Mouse (Mus musculus): ENCODE data around the gene Vldlr.

Gene Vldlr

DNA sequence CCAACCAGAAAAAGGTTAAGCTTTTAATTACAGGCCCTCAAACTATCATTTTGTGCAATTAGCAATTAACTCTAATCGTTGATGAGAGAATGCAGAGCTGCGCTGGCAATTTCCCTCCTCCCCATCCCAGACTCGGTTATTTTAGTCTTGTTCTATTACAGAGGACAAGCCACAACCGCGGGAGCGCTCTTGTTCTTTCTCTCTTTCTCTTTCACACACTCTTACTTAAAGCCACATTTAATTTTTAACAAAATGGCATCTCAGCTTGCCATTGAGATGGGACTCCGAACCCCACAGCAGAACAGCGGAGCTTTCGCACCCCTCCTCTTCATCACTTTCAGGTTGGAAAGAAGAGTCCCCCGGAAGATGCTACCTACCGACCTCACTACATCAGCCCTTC, at the start of gene Vldlr:
TSS of gene Vldlr (plus strand) at position 167 of the 400 bp plus-strand sequence.
- no peak for DNase-seq (ENCODE audit: low read depth, low spot score)

DNA sequence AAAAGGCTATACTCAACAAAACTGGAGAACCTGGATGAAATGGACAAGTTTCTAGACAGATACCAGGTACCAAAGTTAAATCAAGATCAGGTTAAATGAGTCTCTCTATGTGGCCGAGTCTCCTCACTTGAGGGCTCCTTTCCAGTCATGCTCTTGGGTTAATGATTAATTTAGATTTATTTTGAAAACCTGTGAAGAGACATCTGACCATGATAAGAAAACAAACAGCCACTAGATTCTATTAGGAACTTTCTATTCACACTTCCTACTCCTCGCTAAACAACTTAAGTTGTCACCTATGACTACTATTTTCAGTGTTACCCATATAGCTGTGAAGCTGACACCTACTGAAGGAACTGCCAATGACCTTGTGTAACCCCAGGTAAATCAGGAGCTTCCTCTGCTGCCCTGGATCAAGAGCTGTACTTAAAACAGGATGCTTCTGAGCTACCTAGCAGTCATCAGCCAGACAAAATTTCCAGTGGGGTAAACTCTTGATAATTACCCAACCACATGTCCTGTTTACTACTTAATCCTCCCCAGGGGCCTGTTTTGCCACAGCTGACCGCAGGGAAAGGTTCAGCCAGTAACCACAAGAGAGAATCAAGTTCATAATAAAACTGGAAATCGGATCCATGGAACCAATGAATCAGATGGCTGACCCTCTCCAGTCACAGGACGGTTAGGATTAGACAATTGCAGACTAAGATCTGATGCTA, 48.5 kb upstream of the Vldlr start:
- DNase-seq (ENCODE audit: low read depth, low spot score): no peak

DNA sequence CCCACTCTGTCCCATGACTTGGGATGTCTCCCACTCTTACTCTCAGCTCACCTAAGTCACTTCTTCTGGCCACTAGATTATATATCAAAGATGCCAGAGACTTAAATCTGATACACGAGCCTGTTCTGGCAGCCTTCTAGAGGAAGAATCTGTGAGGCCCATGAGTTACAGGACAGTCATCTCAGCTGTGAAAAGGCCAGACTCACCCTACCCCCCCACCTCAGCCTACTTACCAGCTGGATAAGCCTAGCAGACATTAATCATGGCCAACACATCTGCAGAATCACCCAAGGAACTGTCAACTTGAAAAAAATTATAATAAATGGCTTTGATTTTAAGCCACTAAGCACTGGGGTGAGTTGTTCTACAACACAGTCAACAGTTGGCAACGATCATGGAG, 42.4 kb upstream of the Vldlr start:
- DNase-seq (ENCODE audit: low read depth, low spot score): no peak

DNA sequence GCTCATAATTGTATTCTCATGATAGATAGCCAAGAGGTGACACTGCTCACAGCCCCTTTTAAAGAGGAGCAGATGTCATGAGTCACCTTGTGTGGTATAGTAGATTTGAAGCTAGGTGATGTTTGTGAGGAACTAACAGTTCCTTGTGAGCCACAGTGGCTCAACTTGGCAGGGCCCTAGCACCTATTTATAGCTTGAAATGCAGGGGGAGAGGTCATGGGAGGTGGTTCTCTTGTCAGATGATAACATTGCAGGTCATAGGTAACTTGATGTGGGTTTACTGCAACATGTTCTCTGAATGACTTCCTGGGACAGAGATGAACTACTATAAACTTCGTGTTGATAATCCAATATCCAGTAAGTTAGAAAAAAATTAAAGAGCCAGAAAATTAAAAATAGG, 40.7 kb upstream of the Vldlr start:
- DNase-seq (ENCODE audit: low read depth, low spot score): no peak

DNA sequence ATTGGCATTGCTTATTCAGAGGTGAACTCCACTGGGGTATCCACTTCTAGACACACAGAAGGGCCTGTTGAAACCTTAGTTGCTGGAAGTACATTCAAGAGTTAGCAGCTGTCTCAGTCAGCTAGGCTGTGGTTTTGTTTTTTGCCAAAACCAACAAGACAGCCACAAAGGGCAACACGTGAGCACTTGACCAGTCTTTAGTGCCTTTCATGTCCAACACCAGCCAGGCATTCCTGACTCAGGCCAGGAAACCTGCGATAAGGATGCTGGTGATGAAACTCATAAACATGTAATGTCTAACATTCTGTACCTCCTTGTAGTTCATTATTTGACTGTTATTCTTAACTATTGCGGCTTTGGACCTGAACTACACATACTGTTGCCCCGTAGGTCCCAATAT, 39.7 kb upstream of the Vldlr start:
- DNase-seq (ENCODE audit: low read depth, low spot score): no peak

DNA sequence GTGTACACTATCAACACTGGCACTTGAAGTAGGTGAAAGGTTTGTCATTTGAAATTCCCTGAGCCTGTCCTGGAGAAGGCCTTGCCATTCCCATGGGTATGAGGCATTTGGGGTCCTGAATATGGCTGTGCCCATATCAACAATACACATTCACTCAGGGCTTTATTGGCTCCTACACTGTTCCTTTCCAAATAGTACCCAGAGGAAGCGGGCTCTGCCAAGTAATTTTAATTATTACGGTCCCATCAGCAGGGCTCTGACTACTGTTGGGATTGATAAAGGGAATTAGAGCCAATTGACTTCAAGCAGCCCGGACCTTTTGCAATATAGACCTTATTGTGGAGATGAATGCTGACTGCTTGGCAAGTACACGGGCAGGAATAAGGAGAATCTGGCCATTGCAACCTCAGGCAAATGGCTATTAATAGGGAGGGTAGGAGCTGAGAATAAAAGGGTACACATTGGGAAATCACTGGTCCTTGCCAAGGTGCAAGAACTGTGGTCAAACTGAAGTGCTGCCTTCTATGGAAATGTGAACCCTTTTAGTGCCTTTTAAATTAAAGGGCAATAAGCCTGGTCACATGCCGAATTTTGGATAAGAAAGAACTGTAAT, 38.0 kb upstream of the Vldlr start:
- DNase-seq (ENCODE audit: low read depth, low spot score): no peak

DNA sequence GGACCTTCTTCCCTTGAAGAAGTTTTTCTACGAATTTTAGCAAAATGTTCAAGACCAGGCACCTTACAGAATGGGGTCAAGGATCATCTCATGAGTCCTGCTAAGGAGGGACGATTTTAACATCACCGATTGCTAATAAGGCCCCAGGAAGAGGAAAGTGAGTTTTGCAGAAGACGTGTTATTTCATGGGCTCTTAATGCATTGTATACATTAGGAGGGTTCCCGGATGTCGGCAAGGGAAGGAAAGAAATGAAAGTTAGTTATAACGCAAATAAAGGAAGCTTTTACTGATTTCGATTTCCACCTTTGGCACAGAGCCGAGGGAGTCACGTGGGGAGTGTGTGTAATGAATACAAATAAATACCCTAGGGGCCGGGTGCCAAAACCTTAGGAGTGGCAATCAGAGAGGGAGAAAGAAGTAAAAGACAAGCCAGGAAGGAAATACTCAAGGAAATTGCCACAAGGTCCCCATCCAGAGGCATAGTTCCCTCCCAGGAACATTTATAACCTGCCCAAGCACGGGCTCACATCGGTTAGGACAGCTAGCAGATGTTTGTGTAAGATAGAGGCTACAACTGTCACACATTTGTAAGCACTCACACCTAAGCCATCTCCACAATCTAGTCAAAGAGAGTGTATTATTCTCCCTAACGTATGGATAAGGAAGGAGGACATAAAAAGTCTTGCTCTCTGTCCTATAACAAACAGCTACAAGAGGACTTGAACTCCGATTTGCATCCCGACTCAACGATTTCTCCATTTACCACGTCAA, 35.7 kb upstream of the Vldlr start:
- DNase-seq (ENCODE audit: low read depth, low spot score): no peak

DNA sequence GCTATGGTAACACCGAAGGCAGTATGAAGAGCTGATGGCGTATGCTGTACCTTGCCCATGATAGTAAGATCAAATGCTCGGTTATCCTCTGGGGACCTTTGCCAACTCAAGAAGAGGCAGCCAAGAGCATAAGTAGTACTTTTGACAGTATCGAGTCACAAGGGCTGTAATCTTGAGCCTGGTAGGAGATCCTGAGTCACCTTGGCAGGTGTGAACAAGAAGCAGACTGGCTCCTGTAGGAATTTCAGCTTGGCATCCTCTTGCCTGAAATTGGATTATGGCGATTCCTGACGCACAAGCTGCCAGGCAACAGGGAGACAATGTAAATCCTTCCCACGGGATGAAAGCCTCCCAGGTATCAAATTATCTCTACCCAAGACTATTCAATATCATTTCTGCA, 32.8 kb upstream of the Vldlr start:
- DNase-seq (ENCODE audit: low read depth, low spot score): no peak

DNA sequence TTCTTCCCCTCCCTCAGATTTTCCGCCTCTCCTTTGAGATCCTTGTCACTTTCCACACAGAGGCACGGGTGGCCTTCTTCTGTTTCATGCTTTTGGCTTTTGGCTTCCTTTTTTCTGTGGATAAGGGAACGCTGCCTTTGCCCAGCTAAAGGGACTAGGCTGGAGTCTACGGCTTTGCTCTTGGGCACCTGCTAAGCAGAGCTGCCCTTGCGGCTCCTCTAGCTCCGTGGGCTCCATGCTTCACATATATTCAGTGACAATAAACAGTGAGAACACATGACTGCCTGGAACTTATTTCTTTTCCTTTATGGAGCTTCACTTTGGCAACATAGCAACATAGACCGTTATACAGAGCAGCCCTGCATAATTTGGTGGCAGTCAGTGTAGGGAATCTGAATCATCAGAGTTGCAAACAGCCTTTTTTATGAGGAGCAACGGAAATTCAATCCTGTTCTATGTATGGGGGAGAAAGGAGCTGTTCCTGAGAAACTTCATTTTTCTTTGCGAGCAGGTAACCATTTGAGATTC, 12.5 kb upstream of the Vldlr start:
- no peak for DNase-seq (ENCODE audit: low read depth, low spot score)

DNA sequence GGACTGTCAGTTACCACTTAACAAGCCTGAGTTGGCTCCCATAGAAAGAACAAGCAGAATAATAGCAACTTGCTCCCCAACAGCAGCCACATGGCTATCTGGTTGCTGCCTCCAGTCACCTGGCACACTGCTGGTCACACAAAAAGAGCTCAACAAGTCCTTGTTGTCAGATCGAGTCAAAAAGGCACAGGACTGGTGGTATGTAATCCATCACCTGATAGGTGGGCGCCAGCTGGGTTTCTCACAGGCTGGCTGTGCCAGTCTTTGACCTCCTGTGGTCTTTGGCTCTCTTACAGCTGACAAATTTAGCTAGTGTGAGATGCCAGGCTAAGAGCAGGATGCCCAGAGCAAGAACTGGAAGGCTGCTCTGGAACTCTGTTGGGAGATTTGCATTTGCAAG, 5.3 kb upstream of the Vldlr start:
- DNase-seq (ENCODE audit: low read depth, low spot score): no peak

DNA sequence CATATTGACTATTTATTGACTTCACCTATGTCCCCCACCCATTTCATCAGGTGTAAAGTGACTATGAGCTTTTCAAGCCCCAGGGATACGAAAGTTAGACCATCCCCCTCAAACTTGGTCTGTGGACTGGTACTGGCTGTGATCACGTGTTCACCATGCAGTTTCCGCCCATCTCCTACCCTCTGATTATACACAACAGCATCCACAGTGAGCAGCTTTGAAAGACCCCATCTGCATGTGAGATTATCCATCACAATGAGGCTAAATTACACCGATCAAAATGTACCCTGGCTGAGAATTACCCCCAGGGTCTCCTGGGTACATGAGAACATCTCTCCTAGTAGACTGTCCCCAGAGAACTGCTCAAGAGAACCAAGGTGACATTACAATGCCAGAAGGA, 688 bp upstream of the Vldlr start:
- DNase-seq (ENCODE audit: low read depth, low spot score): no peak

DNA sequence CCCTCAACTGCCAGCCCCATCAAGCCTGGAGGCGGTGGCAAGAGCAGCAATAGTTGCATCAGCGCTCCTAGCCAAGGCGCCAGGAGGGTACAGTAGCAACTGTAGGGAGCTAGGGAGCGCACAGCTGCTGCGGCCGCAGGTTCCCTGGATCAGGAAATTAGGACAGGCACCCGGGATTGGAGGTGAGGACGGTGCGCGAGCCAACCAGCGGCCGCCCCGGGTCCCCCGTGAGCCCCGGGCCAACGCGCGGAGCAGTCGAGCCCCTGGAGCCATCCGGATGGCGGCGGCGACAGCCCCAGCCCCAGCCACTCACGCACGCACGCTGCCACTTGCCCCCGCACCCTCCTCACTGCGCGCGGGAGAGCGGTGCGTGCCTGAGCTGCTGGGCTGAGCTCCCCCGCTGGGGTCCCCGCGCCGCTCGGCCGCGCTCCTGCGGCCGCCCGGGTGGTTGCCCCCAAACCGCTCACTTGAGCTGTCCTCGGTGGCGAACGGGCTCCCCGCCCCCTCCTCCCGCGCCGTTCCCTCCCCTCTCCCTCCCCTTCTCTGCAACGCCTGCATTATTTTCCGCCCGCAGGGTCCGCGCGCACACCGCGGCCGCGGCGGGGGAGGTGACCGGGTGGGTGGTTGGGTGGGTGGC, 601 bp downstream of the Vldlr start:
- DNase-seq (ENCODE audit: low read depth, low spot score): no peak

DNA sequence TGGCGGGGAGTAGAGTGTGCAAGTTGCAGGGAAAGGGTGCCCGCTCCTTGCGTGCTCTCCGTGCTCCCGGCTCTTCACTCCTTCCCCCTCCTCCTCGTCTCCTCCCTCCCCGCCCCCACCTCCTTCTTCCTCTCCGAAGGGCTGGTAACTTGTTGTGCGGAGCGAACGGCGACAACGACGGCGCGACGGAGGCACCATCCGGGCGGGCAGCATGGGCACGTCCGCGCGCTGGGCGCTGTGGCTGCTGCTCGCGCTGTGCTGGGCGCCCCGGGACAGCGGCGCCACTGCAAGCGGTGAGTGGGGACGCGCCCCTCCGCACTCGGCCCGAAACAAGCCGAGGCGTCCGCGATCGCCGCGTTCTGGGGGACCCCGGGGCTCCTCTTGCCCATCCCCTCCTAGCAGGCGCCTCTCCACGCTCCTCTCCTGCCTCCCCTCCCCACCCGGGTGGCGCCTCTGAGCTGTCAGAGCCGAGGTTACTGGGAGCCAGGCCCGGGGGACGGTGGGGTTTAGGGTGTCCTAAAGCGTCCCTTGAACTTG, 1.2 kb downstream of the Vldlr start:
- DNase-seq (ENCODE audit: low read depth, low spot score): no peak

DNA sequence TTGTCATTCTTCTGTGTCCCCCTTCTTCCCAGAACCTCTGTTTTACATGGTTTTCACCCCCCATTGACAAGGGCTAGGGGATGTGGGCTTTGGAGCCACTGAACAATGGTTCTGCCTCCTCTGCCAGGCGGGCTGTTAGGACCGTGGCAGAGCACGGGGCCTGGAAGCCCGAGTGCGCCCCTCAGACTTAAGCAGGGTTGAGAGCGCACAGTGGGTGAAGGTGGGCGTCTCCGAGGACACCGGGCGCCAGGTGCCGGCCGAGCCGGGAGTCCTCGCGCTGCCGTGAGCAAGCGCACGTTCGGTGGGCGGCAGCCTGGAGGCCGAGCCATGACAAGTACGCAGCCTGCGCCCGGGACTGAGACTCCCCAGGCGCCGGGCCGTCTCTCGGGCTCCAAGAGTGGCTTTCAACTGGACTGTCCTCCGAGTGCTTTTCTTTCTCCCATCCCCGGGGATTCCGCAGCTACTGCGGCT, 1.7 kb downstream of the Vldlr start:
- no peak for DNase-seq (ENCODE audit: low read depth, low spot score)

DNA sequence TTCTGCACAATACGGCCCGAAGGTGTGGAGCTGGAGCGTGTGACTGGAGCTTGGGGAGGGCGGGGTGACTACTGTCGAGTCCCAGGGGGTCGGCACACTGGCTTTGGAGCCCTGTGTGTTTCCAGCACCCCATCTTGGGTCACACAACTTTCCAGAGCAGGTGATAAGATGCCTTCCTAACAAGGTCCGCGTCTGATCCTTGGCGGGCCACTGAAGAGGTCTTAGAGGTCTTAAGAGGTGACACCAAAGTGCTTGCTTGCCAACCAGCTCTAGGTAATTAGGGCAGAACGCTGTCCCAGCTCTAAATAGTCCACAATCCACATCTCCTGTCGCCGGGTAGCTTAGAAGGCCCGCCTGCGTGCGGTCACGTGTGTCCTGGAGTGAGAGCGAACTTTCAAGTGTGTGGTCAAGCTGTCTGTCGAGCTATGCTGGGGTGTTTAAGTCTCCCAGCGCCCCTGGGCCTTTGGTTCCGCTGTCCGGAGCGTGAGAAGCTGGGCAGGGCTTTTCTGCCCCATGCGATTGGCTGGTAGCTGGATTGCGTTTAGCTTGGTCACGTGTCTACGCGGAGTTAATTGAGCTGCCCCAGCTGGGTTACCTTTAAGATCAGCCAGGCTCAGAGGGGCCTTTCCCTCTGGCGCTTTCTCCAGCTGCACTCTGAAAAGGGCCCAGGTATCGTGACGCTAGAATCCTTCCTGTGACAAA, 2.4 kb downstream of the Vldlr start:
- no peak for DNase-seq (ENCODE audit: low read depth, low spot score)

DNA sequence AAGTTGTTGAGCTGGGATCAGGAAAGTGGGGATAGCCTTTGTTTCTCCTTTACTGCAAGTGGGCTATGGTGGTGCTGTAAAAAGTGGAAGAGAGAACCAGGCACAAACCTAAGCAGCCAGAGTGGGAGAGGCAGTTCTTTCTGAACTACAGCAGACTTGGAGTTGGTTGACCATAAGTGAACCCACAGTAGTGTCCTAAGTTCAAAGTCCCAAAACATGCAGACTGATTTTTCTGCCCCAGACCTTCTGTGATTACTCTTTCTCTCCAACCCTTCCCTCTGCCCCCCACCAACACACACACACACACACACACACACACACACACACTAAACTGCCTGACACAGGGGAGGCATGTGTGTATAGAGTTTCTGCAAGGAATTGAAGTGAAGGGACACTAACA, 3.3 kb downstream of the Vldlr start:
- DNase-seq (ENCODE audit: low read depth, low spot score): no peak

DNA sequence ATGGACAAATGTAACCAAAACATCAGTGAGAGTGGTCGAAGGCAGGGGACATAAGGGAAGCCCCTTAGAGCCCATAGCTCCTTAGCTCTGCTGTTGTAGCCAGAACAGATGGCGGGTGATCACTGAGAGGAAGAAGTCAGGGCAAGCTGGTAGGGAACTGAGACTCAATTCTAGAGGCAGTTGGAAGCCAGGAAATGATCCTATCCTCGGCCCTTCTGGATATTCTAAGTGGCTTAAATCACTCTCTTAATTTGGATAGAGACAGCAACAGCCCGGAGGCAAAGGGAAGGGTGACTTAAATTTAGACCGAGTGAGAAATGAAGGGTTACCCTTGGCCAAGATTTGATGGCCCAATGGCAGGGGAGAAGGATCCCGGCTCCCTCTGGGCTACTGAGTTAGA, 6.8 kb downstream of the Vldlr start:
- DNase-seq (ENCODE audit: low read depth, low spot score): no peak

DNA sequence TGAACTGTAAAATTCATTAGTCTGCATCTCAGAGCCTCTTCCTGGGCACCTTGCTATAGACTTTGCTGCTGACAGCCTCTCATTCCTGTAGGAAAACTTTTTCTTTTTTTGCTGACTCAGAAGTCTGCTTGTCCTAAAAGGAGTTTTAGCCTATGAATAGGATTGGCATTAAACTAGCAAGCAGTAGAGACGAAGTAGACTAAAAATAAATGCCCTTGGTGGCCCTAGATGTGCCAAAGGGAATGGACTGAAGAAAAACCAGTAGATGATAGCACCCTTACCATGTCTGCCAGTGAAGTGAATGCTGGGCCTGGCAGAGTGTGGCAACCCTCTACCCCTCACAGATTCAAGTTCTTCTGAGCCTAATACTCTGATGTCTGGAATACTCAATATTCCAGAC, 8.1 kb downstream of the Vldlr start:
- no peak for DNase-seq (ENCODE audit: low read depth, low spot score)

DNA sequence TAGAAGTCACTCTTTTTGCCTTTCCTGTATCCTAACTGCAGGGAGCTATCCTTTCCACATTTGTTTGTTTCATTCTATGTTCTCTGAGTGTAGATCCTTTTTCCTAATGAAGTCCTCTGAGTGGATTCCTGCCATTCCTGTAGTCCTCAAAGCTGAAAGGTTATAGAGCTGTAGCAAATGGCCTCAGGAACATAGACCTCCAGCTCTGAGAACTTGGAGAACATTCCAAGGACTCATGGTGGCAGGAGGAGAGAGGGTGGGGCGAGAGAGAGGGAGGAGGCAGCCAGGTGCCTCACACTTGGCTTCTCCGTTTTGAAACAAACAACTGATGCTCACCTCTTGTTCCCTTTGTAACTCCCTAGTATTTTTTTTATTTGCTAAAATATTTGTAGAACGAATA, 10.3 kb downstream of the Vldlr start:
- DNase-seq (ENCODE audit: low read depth, low spot score): no peak

DNA sequence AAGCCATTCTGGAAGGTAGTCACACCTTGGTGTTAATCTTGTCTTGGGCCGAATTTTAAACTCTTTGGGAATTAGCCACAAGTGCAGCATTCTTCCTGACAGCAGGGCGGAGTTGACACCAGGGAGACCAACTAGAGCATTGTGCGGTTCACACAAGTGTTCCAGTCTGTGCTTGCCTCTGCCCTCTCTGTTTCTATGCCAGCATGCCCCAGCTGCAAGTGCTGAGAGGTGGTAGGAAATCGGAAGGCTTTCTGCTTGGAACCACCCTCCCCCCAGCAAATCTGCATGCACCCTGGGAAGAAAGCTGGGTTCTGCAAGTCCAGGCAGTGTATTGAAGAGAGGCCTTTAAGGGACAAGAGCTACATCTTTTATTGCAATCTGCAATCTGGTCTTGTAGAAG, 10.8 kb downstream of the Vldlr start:
- no peak for DNase-seq (ENCODE audit: low read depth, low spot score)

DNA sequence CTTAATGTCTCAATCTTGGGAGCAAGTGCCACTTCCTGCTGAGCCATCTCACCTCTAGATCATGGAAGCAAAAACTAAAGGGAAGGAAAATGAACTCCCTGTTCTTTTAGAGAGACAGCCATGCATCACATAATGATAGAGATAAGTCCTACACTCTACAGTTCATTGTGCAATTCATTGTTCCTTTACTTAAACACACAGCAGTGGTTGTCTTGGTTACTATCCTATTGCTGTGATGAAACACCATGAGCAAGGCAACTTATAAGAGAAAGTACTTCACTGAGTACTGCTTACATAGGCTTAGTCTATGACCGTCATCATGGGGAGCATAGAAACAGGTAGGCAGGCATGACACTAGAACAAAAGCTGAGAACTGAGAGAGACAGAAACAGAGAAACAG, 12.0 kb downstream of the Vldlr start:
- no peak for DNase-seq (ENCODE audit: low read depth, low spot score)
